Mouse (Mus musculus) kidney, adult 2 months (tissue): ENCODE results near the gene Dnajb3. TPM values are rescaled to one million over a fixed set of nuclear protein-coding genes. Genes with fewer than 3 reads are reported as not detected.

Experiments used
- DNase-seq: peaks from one replicate; pipeline ENCODE4 v3.0.0; 2021
- H3K27ac ChIP-seq: fragments of 200-500 bp; 2 replicates; pipeline ENCODE4 v1.5.1; 2012; ENCODE audit warnings: low read depth, low read length, control low read depth, inconsistent platforms; ENCODE audit not compliant: insufficient read depth
- H3K27me3 ChIP-seq: fragments of 200-500 bp; replicated peaks from 2 replicates; pipeline ENCODE4 v1.6.1; 2012; ENCODE audit warnings: mild to moderate bottlenecking, moderate library complexity, low read length, inconsistent platforms; ENCODE audit not compliant: control insufficient read depth, insufficient read depth
- H3K36me3 ChIP-seq: fragments of 200-500 bp; 2 replicates; pipeline ENCODE4 v1.6.1; 2012; ENCODE audit warnings: mild to moderate bottlenecking, moderate library complexity, low read length, inconsistent platforms; ENCODE audit not compliant: control insufficient read depth, insufficient read depth
- H3K4me1 ChIP-seq: fragments of 200-500 bp; 2 replicates; pipeline ENCODE4 v1.6.1; 2011; ENCODE audit warnings: low read length; ENCODE audit not compliant: control insufficient read depth, insufficient read depth
- H3K4me3 ChIP-seq: fragments of 200-500 bp; 2 replicates; pipeline ENCODE4 v1.5.1; 2011; ENCODE audit warnings: mild to moderate bottlenecking, low read depth, low read length, control low read depth; ENCODE audit not compliant: insufficient read depth
- CTCF ChIP-seq: fragments of 200-500 bp; conservative IDR thresholded peaks from 2 replicates; pipeline ENCODE4 v1.5.1; 2011; ENCODE audit warnings: low read depth, mild to moderate bottlenecking, control low read depth, low read length, moderate library complexity, mixed read lengths; ENCODE audit not compliant: insufficient read depth, insufficient read length
- POLR2A ChIP-seq: fragments of 200-500 bp; IDR thresholded peaks from one replicate; pipeline ENCODE4 v1.6.1; 2011; ENCODE audit warnings: low read depth, low read length, control low read depth
- WGBS: fragments of 180-500 bp; shearing (Covaris S2); methylation state at CpG from one replicate; pipeline ENCODE4 v1.1.7; 2018; 5-methylcytosine and 5-hydroxymethylcytosine counted together
- polyA plus RNA-seq: library from polyadenylated mRNA; depleted of rRNA; stranded (reverse); fragments of >200 nt; gene quantifications from 2 replicates; pipeline ENCODE4 v1.2.3, GENCODE M21; 2012

The Dnajb3 gene
- polyA plus RNA-seq, 1 experiment: 1.6 TPM

DNA sequence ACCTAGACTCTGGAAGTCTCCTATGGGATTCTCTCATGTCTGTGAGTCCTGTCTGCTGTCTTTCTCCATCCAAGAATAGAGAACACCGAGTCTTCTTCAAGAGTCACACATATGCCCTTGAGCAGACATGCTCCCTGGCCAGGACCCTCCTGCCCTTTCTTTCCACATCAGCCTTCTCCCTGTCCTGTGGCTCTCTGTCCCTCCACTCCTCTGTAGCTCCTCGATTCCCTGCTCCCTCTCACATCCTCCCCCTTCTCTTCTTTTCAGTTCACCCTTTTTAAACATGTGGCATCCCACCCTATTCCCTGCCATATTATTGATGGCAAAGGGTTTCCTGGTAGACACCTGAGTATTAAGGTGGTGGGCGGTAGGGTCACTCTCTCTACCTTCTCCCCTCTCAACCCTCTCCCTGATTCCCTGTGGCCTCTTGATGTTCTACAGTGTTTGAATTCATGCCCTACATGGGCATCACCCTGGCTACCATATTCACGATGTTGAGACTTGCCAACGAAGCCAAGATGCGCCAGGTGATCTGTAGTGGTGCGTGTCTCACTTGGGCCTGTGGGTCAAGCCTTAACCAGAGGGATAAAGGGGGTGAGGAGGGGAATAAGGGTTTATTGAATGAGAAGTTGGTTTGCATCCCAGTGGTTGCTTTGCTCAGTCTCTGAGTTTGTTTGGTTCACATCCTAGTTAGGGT is 26.4 kb upstream of the Dnajb3 start:
- Histone ChIP-seq H3K4me1 (no peaks in the 10 kb centered on the region), H3K27me3 (no peaks in the 10 kb centered on the region), H3K36me3 (no peaks in the 10 kb centered on the region), H3K4me3 (no peak overlapping the region), H3K27ac (no peak overlapping the region)
- 68% methylated on average over 7 of the region's 7 CpGs for whole genome bisulfite sequencing
- no peak for DNase-seq
- TF ChIP-seq POLR2A (no peak), CTCF (no peak)

DNA sequence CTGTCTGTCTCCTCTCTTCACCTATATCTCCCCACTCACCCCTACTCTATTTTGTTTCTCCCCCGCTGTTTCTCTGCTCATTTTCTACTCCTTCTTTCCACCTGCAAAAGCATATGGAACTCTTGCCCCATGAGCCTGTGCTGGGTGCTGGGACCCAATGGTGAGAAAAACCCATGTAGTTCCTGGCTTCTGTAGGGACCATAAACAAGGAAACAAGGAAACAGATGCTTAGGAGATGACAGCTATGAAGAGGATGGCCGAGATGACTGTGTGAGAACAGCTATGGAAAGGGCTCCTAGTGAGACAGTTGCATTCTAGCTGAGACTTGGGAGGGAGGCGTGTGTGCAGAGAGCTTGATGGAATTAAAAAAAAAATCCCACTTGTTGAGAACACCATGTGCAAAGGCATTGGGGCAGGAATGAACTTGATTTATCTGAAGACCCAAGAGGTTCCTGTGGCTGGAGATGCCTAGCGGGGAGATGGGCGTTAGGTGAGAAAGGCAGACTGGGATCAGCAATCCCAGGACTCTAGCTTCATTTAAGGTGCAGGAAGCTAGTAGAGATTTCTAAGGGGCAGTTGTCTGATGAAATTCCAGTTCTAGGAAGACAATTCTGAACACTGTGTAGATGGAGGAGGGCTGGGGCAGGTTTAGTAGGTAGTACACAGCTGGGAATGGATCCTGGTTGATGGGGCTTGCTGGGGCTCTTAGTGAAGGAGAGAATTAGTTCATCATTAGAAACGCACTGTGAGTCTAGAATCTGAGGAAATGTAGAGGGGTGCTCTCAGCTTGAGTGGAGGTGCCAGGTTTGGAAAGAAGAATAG is 25.6 kb upstream of the Dnajb3 start:
- no peaks in the 10 kb centered on the region for H3K36me3 ChIP-seq
- H3K27ac ChIP-seq: no peak overlapping the region
- DNase-seq: no peak
- no peaks in the 10 kb centered on the region for H3K27me3 ChIP-seq
- no peak for TF ChIP-seq POLR2A
- TF ChIP-seq CTCF: no peak
- H3K4me1 ChIP-seq: no peaks in the 10 kb centered on the region
- H3K4me3 ChIP-seq: no peak overlapping the region
- WGBS: 75% methylated on average over 6 of the region's 6 CpGs

DNA sequence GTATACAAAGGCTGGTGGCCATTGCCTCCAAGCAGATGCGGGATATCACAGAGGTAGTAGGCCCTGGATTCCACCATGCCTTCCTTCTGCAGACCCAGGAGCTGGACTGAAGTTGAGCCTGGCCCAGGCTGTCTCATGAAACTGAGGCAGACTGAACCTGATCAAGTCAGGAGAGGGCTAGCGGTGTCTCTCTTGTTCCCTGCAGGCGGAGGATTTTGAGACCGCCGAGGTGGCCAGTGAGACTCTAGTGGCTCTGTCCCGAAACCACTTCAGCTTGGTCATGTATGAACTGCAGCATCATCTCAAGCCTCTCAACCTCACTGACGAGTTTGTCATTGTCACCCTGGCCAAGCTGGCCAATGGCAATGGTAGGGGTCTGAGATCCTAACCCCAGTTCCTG is 24.8 kb upstream of the Dnajb3 start:
- TF ChIP-seq CTCF (no peak), POLR2A (no peak)
- Histone ChIP-seq H3K4me3 (no peak overlapping the region), H3K4me1 (no peaks in the 10 kb centered on the region), H3K27me3 (no peaks in the 10 kb centered on the region), H3K27ac (no peak overlapping the region), H3K36me3 (no peaks in the 10 kb centered on the region)
- no peak for DNase-seq
- WGBS: 71% methylated on average over 7 of the region's 7 CpGs

DNA sequence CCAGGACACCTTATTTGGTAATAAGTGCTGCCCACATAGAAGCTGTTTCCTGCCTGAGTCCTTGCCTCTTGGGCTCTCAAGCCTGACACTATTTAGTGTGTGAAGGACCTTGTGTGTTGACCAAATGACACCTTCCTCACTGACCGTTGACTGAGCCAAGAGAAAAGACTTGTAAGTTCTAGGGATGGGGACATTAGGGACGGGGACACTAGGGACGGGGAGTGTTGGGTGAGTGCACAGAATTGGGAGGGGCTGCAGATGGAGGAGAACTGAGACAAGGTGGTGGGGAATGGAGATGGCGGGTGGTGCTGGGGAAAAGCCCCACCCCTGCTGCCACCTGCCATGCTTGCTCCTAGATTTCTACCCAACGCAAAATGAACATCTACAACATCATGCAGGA is 24.4 kb upstream of the Dnajb3 start:
- H3K27me3 ChIP-seq: no peaks in the 10 kb centered on the region
- no peaks in the 10 kb centered on the region for H3K36me3 ChIP-seq
- DNase-seq: no peak
- H3K4me1 ChIP-seq: no peaks in the 10 kb centered on the region
- H3K27ac ChIP-seq: no peak overlapping the region
- TF ChIP-seq CTCF (no peak), POLR2A (no peak)
- H3K4me3 ChIP-seq: no peak overlapping the region
- 83% methylated on average over 5 of the region's 5 CpGs for WGBS

DNA sequence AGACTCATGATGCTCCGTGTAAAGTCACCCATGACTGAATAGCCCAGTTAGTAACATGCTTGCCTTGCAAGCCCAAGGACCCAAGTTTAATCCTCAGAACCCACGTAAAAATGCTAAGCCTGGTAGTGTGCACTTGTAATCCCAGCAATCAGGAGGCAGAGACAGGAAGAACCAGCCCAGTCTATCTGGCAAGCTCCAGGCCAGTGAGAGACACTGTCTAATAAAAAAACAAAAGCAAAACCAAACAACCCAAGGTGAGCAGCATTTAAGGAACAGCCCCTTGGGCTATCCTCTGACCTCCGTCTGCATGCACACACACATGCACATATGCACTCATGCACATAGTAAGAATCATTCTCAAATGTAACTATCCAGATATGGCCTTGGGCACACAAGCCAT is 24.0 kb upstream of the Dnajb3 start:
- DNase-seq: no peak
- WGBS: 75% methylated on average over 3 of the region's 3 CpGs
- H3K27ac ChIP-seq: no peak overlapping the region
- TF ChIP-seq CTCF (no peak), POLR2A (no peak)
- H3K36me3 ChIP-seq: no peaks in the 10 kb centered on the region
- no peak overlapping the region for H3K4me3 ChIP-seq
- no peaks in the 10 kb centered on the region for H3K27me3 ChIP-seq
- no peaks in the 10 kb centered on the region for H3K4me1 ChIP-seq

DNA sequence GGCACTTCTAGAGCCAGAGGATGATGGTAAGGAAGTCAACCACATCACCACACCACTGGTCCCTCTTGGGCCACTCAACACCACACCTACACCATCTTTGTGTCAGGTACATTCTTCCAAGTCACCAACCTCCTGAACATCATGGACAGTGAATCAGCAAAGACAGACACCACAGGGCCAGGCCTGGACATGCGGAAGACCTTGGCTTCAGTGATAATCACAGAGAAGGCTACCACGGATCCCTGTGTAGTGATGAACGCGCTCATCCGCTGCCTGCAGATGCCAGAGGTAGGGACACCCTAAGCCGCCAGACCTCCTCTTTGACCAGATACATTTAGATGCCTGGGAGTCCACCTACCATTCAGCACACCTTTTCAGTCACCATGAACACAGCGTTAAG is 22.5 kb upstream of the Dnajb3 start:
- 72% methylated on average over 7 of the region's 7 CpGs for WGBS
- DNase-seq: no peak
- TF ChIP-seq CTCF: no peak
- TF ChIP-seq POLR2A: no peak
- Histone ChIP-seq H3K36me3 (no peaks in the 10 kb centered on the region), H3K4me1 (no peaks in the 10 kb centered on the region), H3K4me3 (no peak overlapping the region), H3K27me3 (no peaks in the 10 kb centered on the region), H3K27ac (no peak overlapping the region)

DNA sequence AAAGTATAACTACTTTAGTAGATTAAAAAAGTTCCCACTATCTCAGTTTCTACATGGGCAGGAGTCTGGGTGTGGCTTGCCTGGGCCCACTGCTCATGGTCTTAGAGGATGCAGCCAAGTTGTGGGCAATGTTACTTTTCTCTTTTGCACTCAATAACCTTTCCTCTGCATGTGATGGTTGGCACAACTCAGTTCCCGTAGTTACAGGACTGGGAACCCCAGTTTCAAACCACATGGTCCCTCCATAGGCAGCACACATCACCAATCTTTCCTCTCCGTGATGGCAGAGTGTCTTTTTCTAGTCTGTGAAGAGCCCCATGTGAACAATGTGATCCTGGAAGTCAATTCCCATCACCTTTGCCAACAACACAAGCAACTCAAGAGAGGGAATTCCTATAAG is 21.9 kb upstream of the Dnajb3 start:
- H3K27ac ChIP-seq: no peak overlapping the region
- DNase-seq: no peak
- TF ChIP-seq POLR2A: no peak
- TF ChIP-seq CTCF: no peak
- WGBS: 60% methylated on average over 2 of the region's 2 CpGs
- no peaks in the 10 kb centered on the region for H3K36me3 ChIP-seq
- no peaks in the 10 kb centered on the region for H3K27me3 ChIP-seq
- no peak overlapping the region for H3K4me3 ChIP-seq
- H3K4me1 ChIP-seq: no peaks in the 10 kb centered on the region
